Mouse (Mus musculus): Measurements from ENCODE around the gene 1700013G24Rik.

DNA sequence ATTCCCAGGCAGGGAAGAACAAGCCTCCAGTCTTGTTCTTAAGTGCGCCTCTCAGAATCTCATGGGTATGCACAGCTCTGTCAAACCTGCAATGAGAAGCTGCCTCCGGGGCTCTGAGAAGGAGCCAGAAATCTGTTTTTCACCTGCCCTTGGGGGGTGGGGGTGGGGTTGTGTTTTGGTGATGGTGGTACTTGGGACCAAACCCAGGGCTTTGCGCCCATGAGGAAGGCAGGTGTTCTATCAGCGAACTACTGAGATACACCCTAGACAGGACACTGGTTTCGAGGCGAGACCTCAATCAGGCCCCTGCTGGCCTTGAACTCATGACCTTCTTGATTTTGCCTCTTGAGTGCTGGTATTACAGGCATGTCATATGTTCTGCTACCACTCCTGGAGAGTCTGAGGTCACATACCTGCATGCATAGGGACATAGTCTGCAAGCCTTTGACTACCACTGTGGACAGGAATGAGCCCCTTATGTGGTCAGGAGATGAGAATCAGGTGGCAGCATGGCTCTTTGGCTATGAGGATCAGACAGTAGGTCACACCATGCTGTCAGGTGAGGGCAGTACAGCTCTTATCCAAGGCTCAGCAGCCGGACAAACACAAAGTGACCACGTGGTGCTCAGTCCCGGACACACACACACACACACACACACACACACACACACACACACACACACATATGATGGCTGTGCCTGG is 45.9 kb downstream of the 1700013G24Rik start:
- TF ChIP-seq EP300 (IDR thresholded peaks at IDR 0.05; ENCODE audit: insufficient read depth, low read depth, low read length) (no peak), CTCF (IDR thresholded peaks at IDR 0.05; ENCODE audit: low read depth, low read length) (no peak)

Data from ES-Bruce4 (cell line).